ENCODE assay signal across 8 mouse cellular contexts in the genomic region with DNA sequence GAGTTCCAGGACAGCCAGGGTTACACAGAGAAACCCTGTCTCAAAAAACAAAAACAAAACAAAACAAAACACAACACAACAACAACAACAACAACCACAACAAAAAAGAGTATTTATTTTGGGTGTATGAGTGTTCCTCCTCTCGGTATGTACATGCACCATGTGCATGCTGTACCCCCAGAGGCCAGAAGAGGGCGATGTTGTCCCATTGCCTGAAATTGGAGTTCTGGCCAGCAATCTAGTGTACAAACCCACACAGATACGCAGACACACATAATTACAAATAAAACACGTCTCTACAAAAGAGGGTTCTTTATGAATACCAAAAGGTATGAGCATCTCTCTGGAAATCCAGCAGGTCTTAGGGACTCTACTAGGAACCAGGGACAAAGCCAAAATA.
A peak's percentile ranks its signal among the peaks of the same experiment; 100 is the strongest.
DNase-seq lines count a peak whose midpoint lies in the region; ATAC-seq and TF ChIP-seq lines count a peak whose summit lies in the region.

No protein-coding gene starts in this region.

- peak; percentile 54 for TF ChIP-seq CTCF in gastrocnemius, adult 2 months (IDR thresholded peaks at IDR 0.05)
- TF ChIP-seq CTCF in lung, adult 2 months (IDR thresholded peaks at IDR 0.05; ENCODE audit: insufficient read depth, low read length), result peak; percentile 55

- H3K27ac ChIP-seq in gastrocnemius, adult 2 months, result no peak overlapping the region

- no peaks in the 10 kb centered on the region for H3K4me1 ChIP-seq in lung, adult 2 months (ENCODE audit: control insufficient read depth, insufficient read depth, low read length)

- DNase-seq in gastrocnemius, adult 2 months, result no peak
- no peak for DNase-seq in gastrocnemius, adult 8-10 months (ENCODE audit: low spot score in 2 of 2)
- no peak for DNase-seq in lung, adult 2 months
- no peak for DNase-seq in lung, postnatal 25 days (ENCODE audit: low spot score)
- DNase-seq in R1 (ENCODE audit: low read depth, low spot score), result peak; percentile 69
- peak; percentile 41 for DNase-seq in left cerebral cortex, postnatal 4 days
- DNase-seq in T-cell, adult 2 months (ENCODE audit: low spot score), result no peak

- H3K4me3 ChIP-seq in gastrocnemius, adult 2 months, result no peak overlapping the region
- H3K4me3 ChIP-seq in lung, adult 2 months (replicated peaks; ENCODE audit: extremely low read depth, low read depth, low read length), result no peak overlapping the region

- intact Hi-C loops in gastrocnemius, adult 2 months (cut with DNase I), result no loop called here
- intact Hi-C loops in left cerebral cortex, postnatal 4 days (cut with DNase I), result loop anchor here (5.0 kb wide), 2 partner anchors 92 to 167 kb away; a partner anchor contains a TSS

- ATAC-seq in megakaryocyte, adult 5-6 weeks (ENCODE audit: poor library complexity, severe bottlenecking), result no peak

- no peak for TF ChIP-seq POLR2A in lung, adult 2 months (IDR thresholded peaks at IDR 0.05; ENCODE audit: borderline replicate concordance, extremely low read depth, low read depth, low read length)

- 69% methylated on average over 4 of the region's 4 CpGs for WGBS in lung, adult 2 months

Comparison
In these comparisons a context has a peak if more than half of its experiments do, and no peak if none do; other contexts are left out.
1. DNase-seq: peak in R1 (single experiment) and left cerebral cortex, postnatal 4 days (single experiment); none in gastrocnemius, adult 2 months (single experiment), gastrocnemius, adult 8-10 months (0 of 2), lung, adult 2 months (single experiment), lung, postnatal 25 days (single experiment) and T-cell, adult 2 months (single experiment).